8 mouse cellular contexts compared by ENCODE assay signal in genomic region chr11:114627036-114627435, GRCm38 (mm10).
"Had no signal": no experiment of that assay in that cellular context is flagged by ENCODE, and none has a peak within 500 bp of the region (broad histone marks: within the 10 kb centered on the region; RNA-seq: fewer than 3 reads in every experiment).

No protein-coding gene starts in this region.

- DNase-seq: liver, postnatal 0 days; lung, adult 2 months; lung, postnatal 14 days; lung, postnatal 36 days; right cerebral cortex, postnatal 14 days; thymus, adult 2 months; thymus, postnatal 25 days; thymus, postnatal 4 days had no signal
